Mouse (Mus musculus): ENCODE data around the gene Unk.

The Unk gene

GRCm38 (mm10) chr11:116030898-116031845 is 1.1 kb downstream of the Unk start:
- peak; percentile 33 for DNase-seq

GRCm38 (mm10) chr11:116034584-116034983 is 4.5 kb downstream of the Unk start:
- no peak for DNase-seq

GRCm38 (mm10) chr11:116036671-116037070 is 6.5 kb downstream of the Unk start:
- DNase-seq: no peak

GRCm38 (mm10) chr11:116037826-116038225 is 7.7 kb downstream of the Unk start:
- DNase-seq: no peak

- DNase-seq: no peak
These were observed 10.5 kb downstream of the Unk start for GRCm38 (mm10) chr11:116040593-116040992.

- no peak for DNase-seq
These were observed 11.7 kb downstream of the Unk start for GRCm38 (mm10) chr11:116041833-116042232.

GRCm38 (mm10) chr11:116042372-116043138 is 12.4 kb downstream of the Unk start:
- DNase-seq: no peak

- DNase-seq: no peak
These were observed 13.2 kb downstream of the Unk start for GRCm38 (mm10) chr11:116043286-116043685.

- DNase-seq: no peak
These were observed 15.1 kb downstream of the Unk start for GRCm38 (mm10) chr11:116045173-116045572.

- DNase-seq: no peak
These were observed 19.5 kb downstream of the Unk start for GRCm38 (mm10) chr11:116049610-116050009.

GRCm38 (mm10) chr11:116050196-116050595 is 20.1 kb downstream of the Unk start:
- DNase-seq: no peak

- DNase-seq: no peak
These were observed 23.5 kb downstream of the Unk start for GRCm38 (mm10) chr11:116053510-116054229.

- DNase-seq: no peak
These were observed 25.8 kb downstream of the Unk start for GRCm38 (mm10) chr11:116055873-116056272.

GRCm38 (mm10) chr11:116057237-116057881 is 27.2 kb downstream of the Unk start:
- no peak for DNase-seq

- peak; percentile 63 for DNase-seq
These were observed 28.0 kb downstream of the Unk start for GRCm38 (mm10) chr11:116058022-116058614.

GRCm38 (mm10) chr11:116058868-116059690 is 29.0 kb downstream of the Unk start:
- no peak for DNase-seq

- no peak for DNase-seq
These were observed 29.5 kb downstream of the Unk start for GRCm38 (mm10) chr11:116059691-116060025.

GRCm38 (mm10) chr11:116060596-116060995 is 30.5 kb downstream of the Unk start:
- DNase-seq: no peak

GRCm38 (mm10) chr11:116061641-116062415 is 31.7 kb downstream of the Unk start:
- peak; percentile 81 for DNase-seq

GRCm38 (mm10) chr11:116062521-116062920 is 32.4 kb downstream of the Unk start:
- no peak for DNase-seq

GRCm38 (mm10) chr11:116063562-116063961 is 33.4 kb downstream of the Unk start:
- no peak for DNase-seq
